In the genomic region with DNA sequence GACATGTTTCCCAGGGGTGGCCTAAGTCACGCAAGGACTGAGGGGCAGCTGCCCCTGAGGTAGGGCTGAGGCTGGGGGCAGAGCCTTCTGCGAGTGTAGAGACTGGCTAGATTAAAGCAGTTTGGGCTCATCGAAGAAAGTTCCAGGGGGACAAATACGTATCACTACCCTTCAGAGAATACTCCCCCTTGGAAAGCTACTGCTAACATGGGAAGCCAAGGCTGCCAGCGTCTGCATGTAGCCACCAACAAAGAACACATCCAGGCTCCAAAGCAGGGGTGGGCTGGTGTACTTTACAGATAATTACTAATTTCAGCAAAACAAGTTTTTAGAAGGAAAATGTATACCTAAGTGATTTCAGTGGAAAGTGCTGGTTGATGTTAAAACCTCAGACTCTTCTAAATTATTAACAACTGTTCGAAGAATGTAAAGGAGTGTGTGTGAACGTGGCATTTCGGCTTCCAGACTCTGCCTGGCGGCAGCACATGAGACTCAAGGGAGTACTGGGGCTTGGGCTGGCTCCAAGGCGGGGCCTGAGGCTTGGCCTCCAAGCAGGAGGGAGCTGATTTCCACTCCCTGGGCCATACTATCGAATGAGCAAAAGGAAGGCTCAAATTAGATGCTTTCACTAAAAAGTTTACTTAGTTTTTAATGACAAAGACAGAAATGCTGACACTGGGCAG, we compare ENCODE assay signal across 7 mouse cellular contexts. TPM values are rescaled to one million over a fixed set of nuclear protein-coding genes. Genes with fewer than 3 reads are reported as not detected.
DNase-seq lines count a peak whose midpoint lies in the region; ATAC-seq and TF ChIP-seq lines count a peak whose summit lies in the region.

No protein-coding gene starts in this region.

- ATAC-seq in kidney, postnatal 0 days (replicated peaks; ENCODE audit: low FRiP score, low read depth), result no peak
- ATAC-seq in forebrain, embryonic 16.5 days, result no peak

- no peaks in the 10 kb centered on the region for H3K27me3 ChIP-seq in kidney, postnatal 0 days (ENCODE audit: insufficient read depth, low read length)
- H3K27me3 ChIP-seq in forebrain, embryonic 16.5 days (replicated peaks; ENCODE audit: control insufficient read depth, insufficient read depth, low read length), result no peaks in the 10 kb centered on the region

- H3K4me1 ChIP-seq in kidney, postnatal 0 days (replicated peaks; ENCODE audit: insufficient read depth, low read length), result no peaks in the 10 kb centered on the region
- H3K4me1 ChIP-seq in forebrain, embryonic 16.5 days (replicated peaks; ENCODE audit: control insufficient read depth, insufficient read depth, low read length), result no peaks in the 10 kb centered on the region

- no peak for TF ChIP-seq CTCF in kidney, postnatal 0 days (IDR thresholded peaks at IDR 0.05; ENCODE audit: low read depth)

- peak overlapping the region; percentile 28; the same call in 1 of the 2 replicates for H3K27ac ChIP-seq in kidney, postnatal 0 days
- no peak overlapping the region for H3K27ac ChIP-seq in forebrain, embryonic 16.5 days (ENCODE audit: low read length)

- intact Hi-C loops in gastrocnemius, postnatal 14 days (cut with DNase I; ENCODE audit: low total_unique reads), result no loop called here

- peaks cover 18% of the 10 kb centered on the region for H3K36me3 ChIP-seq in kidney, postnatal 0 days (ENCODE audit: insufficient read depth, low read length)
- peaks cover 10% of the 10 kb centered on the region; the same call in 1 of the 2 replicates for H3K36me3 ChIP-seq in forebrain, embryonic 16.5 days (ENCODE audit: control insufficient read depth, insufficient read depth)

- no peak overlapping the region for H3K9ac ChIP-seq in kidney, postnatal 0 days (ENCODE audit: low read depth, low read length)
- no peak overlapping the region for H3K9ac ChIP-seq in forebrain, embryonic 16.5 days (replicated peaks; ENCODE audit: low read depth, low read length)

- no peak overlapping the region for H3K4me3 ChIP-seq in kidney, postnatal 0 days (replicated peaks; ENCODE audit: low read depth, low read length)
- H3K4me3 ChIP-seq in forebrain, embryonic 16.5 days (replicated peaks; ENCODE audit: low read length), result no peak overlapping the region

- DNase-seq in ovary, adult 18-20 months (ENCODE audit: low spot score), result peak; percentile 39
- no peak for DNase-seq in ovary, postnatal 10 days (ENCODE audit: low spot score)
- peak; percentile 88 for DNase-seq in gastrocnemius, postnatal 14 days
- DNase-seq in kidney, postnatal 0 days (ENCODE audit: low spot score), result peak; percentile 56
- no peak for DNase-seq in cerebellum, adult 9-11 months
- DNase-seq in right cerebral cortex, postnatal 10 days (ENCODE audit: low spot score in 2 of 2), result no peak

- no peaks in the 10 kb centered on the region for H3K9me3 ChIP-seq in kidney, postnatal 0 days (replicated peaks; ENCODE audit: low read length)
- no peaks in the 10 kb centered on the region for H3K9me3 ChIP-seq in forebrain, embryonic 16.5 days (ENCODE audit: control insufficient read depth, low read length)

- WGBS in kidney, postnatal 0 days, result 65% methylated on average over 11 of the region's 11 CpGs
- 84% methylated on average over 11 of the region's 11 CpGs for WGBS in forebrain, embryonic 16.5 days

- no peak overlapping the region for H3K4me2 ChIP-seq in kidney, postnatal 0 days (ENCODE audit: low read length)
- no peak overlapping the region for H3K4me2 ChIP-seq in forebrain, embryonic 16.5 days (ENCODE audit: low read length)

RNA-seq across cellular contexts. Expression of a gene that starts 26.6 kb away (rescaled TPM):
- 1 to 10 TPM; 1.7 to 2.1 TPM for total RNA-seq in gastrocnemius, postnatal 14 days (2021)
- polyA plus RNA-seq in kidney, postnatal 0 days (2015; fragmentation: Nextera tagmentation; extraction: Ambion mirVana), result 0.54 and 0.66 TPM in 2 replicates
- 0.58 and 0.61 TPM in 2 replicates for polyA plus RNA-seq in forebrain, embryonic 16.5 days (2015; fragmentation: Nextera tagmentation; extraction: Ambion mirVana)

RNA-seq across cellular contexts. Expression of a gene that starts 38.1 kb away (rescaled TPM):
- 10 to 100 TPM; 17.1 to 20.1 TPM for total RNA-seq in gastrocnemius, postnatal 14 days (2021)
- polyA plus RNA-seq in kidney, postnatal 0 days (2015; fragmentation: Nextera tagmentation; extraction: Ambion mirVana), result 2.5 TPM in 2 replicates
- 1.5 and 1.6 TPM in 2 replicates for polyA plus RNA-seq in forebrain, embryonic 16.5 days (2015; fragmentation: Nextera tagmentation; extraction: Ambion mirVana)

RNA-seq across cellular contexts. Expression of a gene that starts 45.5 kb away (rescaled TPM):
- total RNA-seq in gastrocnemius, postnatal 14 days (2021), result 1 to 10 TPM; 5.1 to 6.6 TPM
- polyA plus RNA-seq in kidney, postnatal 0 days (2015; fragmentation: Nextera tagmentation; extraction: Ambion mirVana), result 13.5 and 14.3 TPM in 2 replicates
- polyA plus RNA-seq in forebrain, embryonic 16.5 days (2015; fragmentation: Nextera tagmentation; extraction: Ambion mirVana), result 16.9 and 17.3 TPM in 2 replicates

Comparison
In these comparisons a context has a peak if more than half of its experiments do, and no peak if none do; other contexts are left out.
1. DNase-seq: peak in ovary, adult 18-20 months (single experiment), gastrocnemius, postnatal 14 days (single experiment) and kidney, postnatal 0 days (single experiment); none in ovary, postnatal 10 days (single experiment), cerebellum, adult 9-11 months (single experiment) and right cerebral cortex, postnatal 10 days (0 of 2).